Mouse (Mus musculus): ENCODE data around the gene E130116L18Rik.

DNA sequence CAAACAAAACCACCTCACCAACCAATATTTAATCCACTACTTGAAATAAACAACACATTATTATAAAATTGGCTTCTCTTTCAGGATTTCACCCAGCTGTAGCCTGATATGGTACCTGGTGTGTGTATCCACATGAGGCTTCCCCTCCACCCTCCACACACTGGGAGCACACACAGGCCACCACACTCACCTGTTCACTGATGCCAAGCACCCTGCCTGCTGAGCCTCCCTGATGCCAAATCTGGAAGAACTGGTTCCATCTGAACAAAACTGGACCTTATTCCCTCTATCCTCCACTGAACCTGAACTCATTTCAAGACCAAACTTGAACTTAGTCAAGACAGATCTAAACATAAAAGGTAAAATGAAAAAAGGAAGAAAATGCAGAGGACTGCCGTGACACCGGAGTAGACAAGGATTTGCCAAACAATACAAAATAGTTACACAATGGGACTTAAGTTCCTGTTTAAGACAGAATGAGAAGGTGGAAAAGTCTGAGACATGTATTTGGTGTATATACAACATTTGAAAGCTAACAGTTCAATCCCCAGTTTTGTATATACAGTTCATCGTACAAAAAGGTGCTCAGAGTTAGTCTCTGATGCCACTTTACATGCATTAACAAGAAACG, 45.4 kb upstream of the E130116L18Rik start:
- TF ChIP-seq ZC3H11A (IDR thresholded peaks at IDR 0.05; ENCODE audit: borderline replicate concordance, low read depth, low read length) = no peak
- TF ChIP-seq ZNF384 (IDR thresholded peaks at IDR 0.05; ENCODE audit: low read depth, low read length) = no peak
- TF ChIP-seq HCFC1 (IDR thresholded peaks at IDR 0.05; ENCODE audit: borderline replicate concordance, insufficient read depth, low read length) = no peak
- TF ChIP-seq CHD2 (IDR thresholded peaks at IDR 0.05; ENCODE audit: low read depth, low read length) = no peak
- no peak for TF ChIP-seq MAFK (IDR thresholded peaks at IDR 0.05; ENCODE audit: insufficient read depth, low read depth, low read length)
